Mouse (Mus musculus) forebrain, postnatal 0 days (tissue): ENCODE data around the gene Aff3. TPM values are rescaled to one million over a fixed set of nuclear protein-coding genes. Genes with fewer than 3 reads are reported as not detected.

ENCODE experiments used
- ATAC-seq: fragments of 200-750 bp; cut with Nextera tagmentation; 2 replicates; pipeline ENCODE4 v1.8.0; 2017; ENCODE audit warnings: mild to moderate bottlenecking, moderate library complexity
- DNase-seq: peaks from one replicate; pipeline ENCODE4 v3.0.0-alpha.2; 2015
- H3K27ac ChIP-seq: fragments of 300-500 bp; sonication (generic); 2 replicates; pipeline ENCODE4 v1.5.1; 2014; ENCODE audit warnings: low read depth, mild to moderate bottlenecking, antibody characterized with exemption, low read length, moderate library complexity, mixed read lengths
- H3K27me3 ChIP-seq: fragments of 300-500 bp; sonication (generic); 2 replicates; pipeline ENCODE4 v1.6.1; 2014; ENCODE audit warnings: mild to moderate bottlenecking, low read length, mixed read lengths; ENCODE audit not compliant: insufficient read depth
- H3K36me3 ChIP-seq: fragments of 300-500 bp; sonication (generic); 2 replicates; pipeline ENCODE4 v1.6.1; 2014; ENCODE audit warnings: mild to moderate bottlenecking, moderate library complexity; ENCODE audit not compliant: insufficient read depth
- H3K4me1 ChIP-seq: fragments of 300-500 bp; sonication (generic); 2 replicates; pipeline ENCODE4 v1.6.1; 2014; ENCODE audit warnings: antibody characterized with exemption; ENCODE audit not compliant: insufficient read depth
- H3K4me2 ChIP-seq: fragments of 300-500 bp; sonication (generic); 2 replicates; pipeline ENCODE4 v1.6.1; 2014; ENCODE audit warnings: low read depth, mild to moderate bottlenecking, moderate library complexity
- H3K4me3 ChIP-seq: fragments of 300-500 bp; sonication (generic); 2 replicates; pipeline ENCODE4 v1.5.1; 2014; ENCODE audit warnings: low read depth, low read length, mixed read lengths
- H3K9ac ChIP-seq: fragments of 300-500 bp; sonication (generic); 2 replicates; pipeline ENCODE4 v1.6.1; 2014; ENCODE audit warnings: mild to moderate bottlenecking
- H3K9me3 ChIP-seq: fragments of 300-500 bp; sonication (generic); 2 replicates; pipeline ENCODE4 v1.6.1; 2016; ENCODE audit warnings: low read length
- CTCF ChIP-seq: sonication (generic); IDR thresholded peaks from 2 replicates; pipeline ENCODE4 v1.5.1; 2016; ENCODE audit warnings: antibody characterized with exemption, control low read depth, low read depth
- WGBS: fragments of 180-500 bp; shearing (Covaris S2); extraction: QIAGEN DNeasy Blood & Tissue Kit; methylation state at CpG from one replicate; pipeline ENCODE4 v1.1.7; 2014; 5-methylcytosine and 5-hydroxymethylcytosine counted together
- polyA plus RNA-seq: library from polyadenylated mRNA; unstranded; fragments of >200 nt; fragmentation: Nextera tagmentation; extraction: Ambion mirVana; gene quantifications from 2 replicates; pipeline ENCODE4 v1.2.1, GENCODE M21; 2015
- total RNA-seq: library from RNA; depleted of rRNA; stranded (reverse); fragments of >200 nt; gene quantifications from 2 replicates; pipeline ENCODE4 v1.2.3, GENCODE M21; 2014

Gene Aff3
- total and polyA plus RNA-seq, 2 experiments from 2014 or later = 21.8 to 102 TPM

- no peaks in the 10 kb centered on the region for H3K27me3 ChIP-seq
- H3K4me2 ChIP-seq = no peak overlapping the region
- 82% methylated on average over 4 of the region's 4 CpGs for WGBS
- DNase-seq (no peak), ATAC-seq (no peak)
- no peak overlapping the region for H3K9ac ChIP-seq
- H3K4me3 ChIP-seq = no peak overlapping the region
- no peak for TF ChIP-seq CTCF
- H3K36me3 ChIP-seq = no peaks in the 10 kb centered on the region
- H3K27ac ChIP-seq = no peak overlapping the region
- no peaks in the 10 kb centered on the region for H3K4me1 ChIP-seq
- no peaks in the 10 kb centered on the region for H3K9me3 ChIP-seq
Observed at GRCm38 (mm10) chr1:38347346-38347745, 317.4 kb downstream of the Aff3 start.

- no peaks in the 10 kb centered on the region for H3K9me3 ChIP-seq
- no peak overlapping the region for H3K4me3 ChIP-seq
- no peaks in the 10 kb centered on the region for H3K36me3 ChIP-seq
- H3K27me3 ChIP-seq = no peaks in the 10 kb centered on the region
- ATAC-seq (peak; percentile 86), DNase-seq (peak; percentile 71)
- no peaks in the 10 kb centered on the region for H3K4me1 ChIP-seq
- H3K27ac ChIP-seq = peak overlapping the region; percentile 45
- no peak for TF ChIP-seq CTCF
- H3K4me2 ChIP-seq = no peak overlapping the region
- WGBS = 46% methylated on average over 7 of the region's 7 CpGs
- H3K9ac ChIP-seq = no peak overlapping the region
Observed at GRCm38 (mm10) chr1:38334206-38334605, 330.5 kb downstream of the Aff3 start.

GRCm38 (mm10) chr1:38332919-38333318 lies 331.8 kb downstream of the Aff3 start:
- no peaks in the 10 kb centered on the region for H3K4me1 ChIP-seq
- no peak for ATAC-seq
- no peak for TF ChIP-seq CTCF
- no peaks in the 10 kb centered on the region for H3K9me3 ChIP-seq
- WGBS = 83% methylated on average over 5 of the region's 5 CpGs
- no peaks in the 10 kb centered on the region for H3K36me3 ChIP-seq
- H3K27ac ChIP-seq = no peak overlapping the region
- no peaks in the 10 kb centered on the region for H3K27me3 ChIP-seq
- H3K4me3 ChIP-seq = no peak overlapping the region
- no peak for DNase-seq
- no peak overlapping the region for H3K9ac ChIP-seq
- H3K4me2 ChIP-seq = no peak overlapping the region

- Histone ChIP-seq H3K27ac (no peak overlapping the region), H3K36me3 (no peaks in the 10 kb centered on the region), H3K9ac (no peak overlapping the region), H3K27me3 (no peaks in the 10 kb centered on the region), H3K4me1 (peaks cover 7% of the 10 kb centered on the region; the same call in 1 of the 2 replicates), H3K9me3 (no peaks in the 10 kb centered on the region), H3K4me2 (no peak overlapping the region), H3K4me3 (no peak overlapping the region)
- 48% methylated on average over 5 of the region's 5 CpGs for WGBS
- no peak for DNase-seq
- TF ChIP-seq CTCF = no peak
- ATAC-seq = no peak
Observed at GRCm38 (mm10) chr1:38324206-38324605, 340.5 kb downstream of the Aff3 start.

- ATAC-seq = no peak
- TF ChIP-seq CTCF = no peak
- H3K27ac ChIP-seq = no peak overlapping the region
- no peaks in the 10 kb centered on the region for H3K9me3 ChIP-seq
- H3K9ac ChIP-seq = no peak overlapping the region
- 91% methylated on average over 8 of the region's 8 CpGs for WGBS
- H3K36me3 ChIP-seq = no peaks in the 10 kb centered on the region
- H3K4me3 ChIP-seq = no peak overlapping the region
- H3K4me2 ChIP-seq = no peak overlapping the region
- DNase-seq = no peak
- H3K4me1 ChIP-seq = peaks cover 12% of the 10 kb centered on the region; the same call in 1 of the 2 replicates
- no peaks in the 10 kb centered on the region for H3K27me3 ChIP-seq
Observed at GRCm38 (mm10) chr1:38321861-38322260, 342.9 kb downstream of the Aff3 start.

- TF ChIP-seq CTCF = no peak
- H3K9ac ChIP-seq = no peak overlapping the region
- H3K4me3 ChIP-seq = no peak overlapping the region
- H3K4me2 ChIP-seq = no peak overlapping the region
- ATAC-seq (no peak), DNase-seq (no peak)
- peaks cover 12% of the 10 kb centered on the region; the same call in 1 of the 2 replicates for H3K4me1 ChIP-seq
- no peaks in the 10 kb centered on the region for H3K36me3 ChIP-seq
- no peaks in the 10 kb centered on the region for H3K9me3 ChIP-seq
- H3K27me3 ChIP-seq = no peaks in the 10 kb centered on the region
- 89% methylated on average over 2 of the region's 2 CpGs for WGBS
- no peak overlapping the region for H3K27ac ChIP-seq
Observed at GRCm38 (mm10) chr1:38320971-38321305, 343.8 kb downstream of the Aff3 start.

GRCm38 (mm10) chr1:38320126-38320970 lies 344.4 kb downstream of the Aff3 start:
- Histone ChIP-seq H3K36me3 (no peaks in the 10 kb centered on the region), H3K4me3 (no peak overlapping the region), H3K9me3 (no peaks in the 10 kb centered on the region), H3K27me3 (no peaks in the 10 kb centered on the region), H3K9ac (no peak overlapping the region; the same call in 1 of the 2 replicates), H3K27ac (no peak overlapping the region), H3K4me1 (peaks cover 12% of the 10 kb centered on the region; the same call in 1 of the 2 replicates), H3K4me2 (peak overlapping the region; percentile 27)
- ATAC-seq (0 out of 2 replicates have a peak, but pooled peaks have one; percentile 8), DNase-seq (no peak)
- TF ChIP-seq CTCF = no peak
- 27% methylated on average over 16 of the region's 16 CpGs for WGBS
